Mouse (Mus musculus) heart, postnatal 25 days (tissue): Measurements from ENCODE around the gene Gm21887. TPM values are rescaled to one million over a fixed set of nuclear protein-coding genes. Genes with fewer than 3 reads are reported as not detected.
"Not testable (repeated sequence)": the region's sequence is repeated elsewhere in the genome, so short reads cannot be mapped to it uniquely, and the experiment has no call there.

Experiments
- DNase-seq: peaks from one replicate; pipeline ENCODE4 v3.0.0; 2022; ENCODE audit warnings: low spot score
- intact Hi-C: fragments of 180-260 bp; cut with DNase I; formaldehyde crosslinking; loops from one replicate; pipeline ENCODE4 v1.15.1; 2025
- total RNA-seq, 2 experiments: library from RNA; stranded (reverse); gene quantifications; 2 replicates each; pipeline ENCODE4 v1.2.3; 2021

The Gm21887 gene
- total RNA-seq, 2 experiments from 2014 or later = 31.7 to 43.0 TPM

DNA sequence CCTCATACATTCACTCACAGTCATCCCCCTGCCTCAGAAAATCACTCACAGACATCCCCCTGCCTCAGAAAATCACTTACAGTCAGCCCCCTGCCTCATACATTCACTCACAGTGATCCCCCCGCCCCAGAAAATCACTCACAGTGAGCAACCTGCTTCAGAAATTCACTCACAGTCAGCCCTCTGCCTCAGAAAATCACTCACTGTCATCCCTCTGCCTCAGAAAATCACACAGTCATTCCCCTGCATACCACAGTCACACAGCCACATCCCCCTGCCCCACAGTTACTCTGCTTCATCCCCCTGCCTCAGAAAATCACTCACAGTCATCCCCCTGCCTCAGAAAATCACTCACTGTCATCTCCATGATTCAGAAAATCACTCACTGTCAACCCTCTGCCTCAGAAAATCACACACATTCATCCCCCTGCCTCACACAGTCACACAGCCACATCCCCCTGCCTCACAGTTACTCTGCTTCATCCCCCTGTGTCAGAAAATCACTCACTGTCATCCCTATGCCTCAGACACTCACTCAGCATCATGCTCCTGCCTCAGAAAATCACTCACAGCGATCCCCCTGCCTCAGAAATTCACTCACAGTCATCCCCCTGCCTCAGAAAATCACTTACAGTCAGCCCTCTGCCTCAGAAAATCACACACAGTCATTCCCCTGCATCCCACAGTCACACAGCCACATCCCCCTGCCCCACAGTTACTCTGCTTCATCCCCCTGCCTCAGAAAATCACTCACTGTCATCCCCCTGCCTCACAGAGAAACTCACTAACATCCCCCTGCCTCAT is 1.9 kb upstream of the Gm21887 start:
- not testable (repeated sequence) for DNase-seq
- intact Hi-C loops = loop anchor here (2.0 kb wide), 1 partner anchor 15 kb away; no protein-coding TSS in a partner anchor

DNA sequence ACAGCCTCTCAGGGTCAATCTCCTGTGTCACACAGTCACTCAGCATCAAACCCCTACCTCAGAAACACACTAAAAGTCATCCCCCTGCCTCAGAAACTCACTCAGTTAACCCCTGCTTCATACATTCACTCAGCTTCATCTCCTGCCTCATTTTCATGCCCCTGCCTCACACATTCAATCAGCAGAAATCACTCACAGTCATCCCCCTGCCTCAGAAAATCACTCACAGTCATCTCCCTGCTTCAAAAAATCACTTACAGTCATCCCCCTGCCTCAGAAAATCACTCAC is 1.3 kb upstream of the Gm21887 start:
- intact Hi-C loops = loop anchor here (2.0 kb wide), 1 partner anchor 15 kb away; no protein-coding TSS in a partner anchor
- not testable (repeated sequence) for DNase-seq

DNA sequence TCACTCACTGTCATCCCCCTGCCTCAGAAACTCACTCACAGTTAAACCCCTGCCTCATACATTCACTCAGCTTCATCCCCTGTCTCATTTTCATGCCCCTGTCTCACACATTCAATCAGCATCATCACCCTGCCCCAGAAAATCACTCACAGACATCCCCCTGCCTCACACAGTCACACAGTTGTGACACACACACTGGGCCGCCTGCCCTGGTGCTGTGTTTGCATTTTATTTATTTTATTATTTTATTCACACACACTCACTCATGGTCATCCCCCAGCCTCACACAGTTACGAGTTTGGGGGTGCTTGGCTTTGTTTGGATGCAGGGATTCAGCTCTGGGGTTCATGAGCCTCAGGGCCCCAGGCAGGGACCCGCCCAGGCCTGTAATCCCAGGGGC is 875 bp upstream of the Gm21887 start:
- DNase-seq = not testable (repeated sequence)
- intact Hi-C loops = loop anchor here (2.0 kb wide), 1 partner anchor 16 kb away; no protein-coding TSS in a partner anchor

DNA sequence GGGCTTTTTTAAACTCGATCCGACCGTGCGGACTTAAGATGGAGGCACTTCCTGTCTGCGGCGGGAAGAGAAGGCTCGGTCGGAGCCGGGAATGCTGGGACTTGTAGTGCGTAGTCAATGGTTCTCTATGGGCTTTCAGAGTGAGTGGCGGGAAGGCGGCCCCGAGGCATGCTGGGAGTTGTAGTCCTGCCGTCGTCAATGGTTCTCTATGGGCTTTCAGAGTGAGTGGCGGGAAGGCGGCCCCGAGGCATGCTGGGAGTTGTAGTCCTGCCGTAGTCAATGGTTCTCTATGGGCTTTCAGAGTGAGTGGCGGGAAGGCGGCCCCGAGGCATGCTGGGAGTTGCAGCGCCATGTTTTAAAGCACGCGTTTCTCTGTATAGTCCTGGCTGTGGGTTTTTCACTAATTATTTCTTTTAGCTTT is 352 bp downstream of the Gm21887 start:
- peak; percentile 100 for DNase-seq
- intact Hi-C loops = loop anchor here (2.0 kb wide), 1 partner anchor 17 kb away; no protein-coding TSS in a partner anchor

DNA sequence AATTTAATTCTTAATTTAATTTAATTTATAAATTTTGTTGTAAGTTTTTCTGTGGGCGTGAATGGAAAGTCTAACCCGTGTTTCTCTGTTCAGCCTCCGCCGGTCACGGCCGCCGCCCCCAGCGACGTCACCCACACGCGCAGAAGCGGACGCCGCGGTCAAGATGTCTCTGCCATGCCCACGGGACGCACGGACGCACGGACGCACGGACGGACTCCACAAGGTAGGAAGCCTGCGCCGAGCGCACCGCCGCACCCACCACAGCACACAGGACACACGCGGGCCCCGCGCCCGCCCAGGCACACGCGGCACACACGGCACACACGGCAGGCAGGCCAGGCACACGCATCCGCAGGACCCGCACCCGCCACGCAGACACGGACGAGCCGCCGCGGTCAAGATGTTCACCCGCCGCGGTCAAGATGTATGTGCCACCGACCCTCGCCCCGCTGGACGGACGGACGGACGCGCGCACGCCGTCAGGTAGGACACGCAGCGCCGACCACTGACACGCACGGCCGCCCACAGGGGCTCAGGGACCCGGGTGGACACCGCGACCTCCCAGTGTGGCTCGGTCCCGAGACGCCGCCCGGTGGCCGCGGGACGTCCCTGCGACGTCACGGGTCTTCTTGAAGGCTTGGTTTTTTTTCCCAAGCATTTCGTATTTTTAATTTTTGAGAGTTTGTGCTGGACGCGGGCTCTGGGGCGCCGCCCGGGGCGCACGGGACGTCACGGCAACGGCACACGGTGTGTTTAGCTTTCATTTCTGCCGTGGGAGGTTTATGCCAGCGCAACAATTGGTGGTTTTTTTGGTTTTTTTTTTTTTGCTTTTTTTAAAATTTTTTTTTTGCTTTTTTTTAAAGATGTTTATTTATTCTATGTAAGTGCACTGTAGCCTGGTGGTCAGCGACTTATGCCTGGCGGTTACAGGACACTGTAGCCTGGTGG is 1.4 kb downstream of the Gm21887 start:
- intact Hi-C loops, DNase-seq: not testable (repeated sequence)

DNA sequence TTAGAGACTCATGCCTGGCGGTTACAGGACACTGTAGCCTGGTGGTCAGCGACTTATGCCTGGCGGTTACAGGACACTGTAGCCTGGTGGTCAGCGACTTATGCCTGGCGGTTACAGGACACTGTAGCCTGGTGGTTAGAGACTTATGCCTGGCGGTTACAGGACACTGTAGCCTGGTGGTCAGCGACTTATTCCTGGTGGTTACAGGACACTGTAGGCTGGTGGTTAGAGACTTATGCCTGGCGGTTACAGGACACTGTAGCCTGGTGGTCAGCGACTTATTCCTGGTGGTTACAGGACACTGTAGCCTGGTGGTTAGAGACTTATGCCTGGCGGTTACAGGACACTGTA is 2.0 kb downstream of the Gm21887 start:
- DNase-seq, intact Hi-C loops: not testable (repeated sequence)

DNA sequence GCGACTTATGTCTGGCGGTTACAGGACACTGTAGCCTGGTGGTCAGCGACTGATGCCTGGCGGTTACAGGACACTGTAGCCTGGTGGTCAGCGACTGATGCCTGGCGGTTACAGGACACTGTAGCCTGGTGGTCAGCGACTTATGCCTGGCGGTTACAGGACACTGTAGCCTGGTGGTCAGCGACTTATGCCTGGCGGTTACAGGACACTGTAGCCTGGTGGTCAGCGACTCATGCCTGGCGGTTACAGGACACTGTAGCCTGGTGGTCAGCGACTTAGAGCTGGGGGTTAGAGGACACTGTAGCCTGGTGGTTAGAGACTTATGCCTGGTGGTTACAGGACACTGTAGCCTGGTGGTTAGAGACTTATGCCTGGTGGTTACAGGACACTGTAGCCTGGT is 4.0 kb downstream of the Gm21887 start:
- DNase-seq, intact Hi-C loops: not testable (repeated sequence)

DNA sequence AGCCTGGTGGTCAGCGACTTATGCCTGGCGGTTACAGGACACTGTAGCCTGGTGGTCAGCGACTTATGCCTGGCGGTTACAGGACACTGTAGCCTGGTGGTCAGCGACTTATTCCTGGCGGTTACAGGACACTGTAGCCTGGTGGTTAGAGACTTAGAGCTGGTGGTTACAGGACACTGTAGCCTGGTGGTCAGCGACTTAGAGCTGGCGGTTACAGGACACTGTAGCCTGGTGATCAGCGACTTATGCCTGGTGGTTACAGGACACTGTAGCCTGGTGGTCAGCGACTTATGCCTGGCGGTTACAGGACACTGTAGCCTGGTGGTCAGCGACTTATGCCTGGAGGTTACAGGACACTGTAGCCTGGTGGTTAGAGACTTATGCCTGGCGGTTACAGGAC is 4.6 kb downstream of the Gm21887 start:
- intact Hi-C loops = not testable (repeated sequence)

DNA sequence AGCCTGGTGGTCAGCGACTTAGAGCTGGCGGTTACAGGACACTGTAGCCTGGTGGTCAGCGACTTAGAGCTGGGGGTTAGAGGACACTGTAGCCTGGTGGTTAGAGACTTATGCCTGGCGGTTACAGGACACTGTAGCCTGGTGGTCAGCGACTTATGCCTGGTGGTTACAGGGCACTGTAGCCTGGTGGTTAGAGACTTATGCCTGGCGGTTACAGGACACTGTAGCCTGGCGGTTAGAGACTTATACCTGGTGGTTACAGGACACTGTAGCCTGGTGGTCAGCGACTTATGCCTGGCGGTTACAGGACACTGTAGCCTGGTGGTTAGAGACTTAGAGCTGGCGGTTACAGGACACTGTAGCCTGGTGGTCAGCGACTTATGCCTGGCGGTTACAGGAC is 6.4 kb downstream of the Gm21887 start:
- DNase-seq, intact Hi-C loops: not testable (repeated sequence)

More for the DNA sequence above, 4.6 kb downstream of the Gm21887 start:
- not testable (repeated sequence) for DNase-seq

DNA sequence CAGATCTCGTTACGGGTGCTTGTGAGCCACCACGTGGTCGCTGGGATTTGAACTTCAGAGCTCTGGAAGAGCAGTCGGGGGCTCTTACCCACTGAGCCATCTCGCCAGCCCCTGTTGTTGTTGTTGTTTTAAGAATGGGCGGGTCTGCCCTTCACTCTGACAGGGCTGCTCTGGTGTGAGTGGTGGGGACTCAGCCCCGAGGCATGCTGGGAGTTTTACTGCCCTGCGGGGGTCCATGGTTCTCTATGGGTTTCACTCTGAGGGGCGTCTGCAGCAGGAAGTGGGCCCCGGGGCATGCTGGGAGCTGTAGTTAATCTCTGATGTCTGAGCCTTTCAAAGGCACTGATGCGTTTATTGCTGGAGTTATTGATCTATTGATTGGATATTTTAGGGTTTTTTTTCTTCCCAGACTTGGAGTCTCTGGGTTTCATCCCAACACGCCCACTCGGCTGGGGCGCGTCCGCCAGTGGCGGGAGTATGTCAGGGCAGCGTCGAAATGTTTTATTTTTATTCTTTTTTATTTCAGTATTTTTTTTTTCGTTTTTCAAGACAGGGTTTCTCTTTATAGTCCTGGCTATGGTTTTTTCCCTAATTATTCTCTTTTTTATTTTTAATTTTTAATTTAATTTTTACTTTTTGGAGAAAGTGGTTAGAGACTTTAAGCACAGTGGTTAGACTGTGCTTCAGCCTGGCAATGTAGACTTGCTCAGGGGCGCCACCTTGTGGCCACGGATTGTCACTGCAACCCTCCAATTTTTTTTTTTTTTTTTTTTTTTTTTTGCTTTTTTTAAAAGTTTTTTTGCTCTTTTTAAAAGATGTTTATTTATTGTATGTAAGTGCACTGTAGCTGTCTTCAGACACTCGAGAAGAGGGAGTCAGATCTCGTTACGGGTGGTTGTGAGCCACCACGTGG is 8.1 kb downstream of the Gm21887 start:
- intact Hi-C loops = not testable (repeated sequence)

DNA sequence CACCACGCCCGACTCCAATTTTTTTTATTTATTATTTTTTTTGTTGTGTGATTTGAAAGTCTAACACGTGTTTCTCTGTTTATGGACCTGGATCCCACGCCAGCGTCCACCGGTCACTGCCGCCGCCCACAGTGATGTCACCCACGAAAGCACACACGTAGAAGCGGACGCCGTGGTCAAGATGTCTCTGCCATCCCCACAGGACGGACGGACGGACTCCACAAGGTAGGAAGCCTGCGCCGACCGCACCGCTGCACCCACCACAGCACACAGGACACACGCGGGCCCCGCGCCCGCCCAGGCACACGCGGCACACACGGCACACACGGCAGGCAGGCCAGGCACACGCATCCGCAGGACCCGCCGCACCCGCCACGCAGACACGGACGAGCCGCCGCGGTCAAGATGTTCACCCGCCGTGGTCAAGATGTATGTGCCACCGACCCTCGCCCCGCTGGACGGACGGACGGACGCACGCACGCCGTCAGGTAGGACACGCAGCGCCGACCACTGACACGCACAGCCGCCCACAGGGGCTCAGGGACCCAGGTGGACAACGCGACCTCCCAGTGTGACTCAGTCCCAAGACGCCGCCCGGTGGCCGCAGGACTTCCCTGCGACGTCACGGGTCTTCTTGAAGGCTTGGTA is 9.2 kb downstream of the Gm21887 start:
- DNase-seq, intact Hi-C loops: not testable (repeated sequence)

More for the DNA sequence above, 8.1 kb downstream of the Gm21887 start:
- DNase-seq = not testable (repeated sequence)

DNA sequence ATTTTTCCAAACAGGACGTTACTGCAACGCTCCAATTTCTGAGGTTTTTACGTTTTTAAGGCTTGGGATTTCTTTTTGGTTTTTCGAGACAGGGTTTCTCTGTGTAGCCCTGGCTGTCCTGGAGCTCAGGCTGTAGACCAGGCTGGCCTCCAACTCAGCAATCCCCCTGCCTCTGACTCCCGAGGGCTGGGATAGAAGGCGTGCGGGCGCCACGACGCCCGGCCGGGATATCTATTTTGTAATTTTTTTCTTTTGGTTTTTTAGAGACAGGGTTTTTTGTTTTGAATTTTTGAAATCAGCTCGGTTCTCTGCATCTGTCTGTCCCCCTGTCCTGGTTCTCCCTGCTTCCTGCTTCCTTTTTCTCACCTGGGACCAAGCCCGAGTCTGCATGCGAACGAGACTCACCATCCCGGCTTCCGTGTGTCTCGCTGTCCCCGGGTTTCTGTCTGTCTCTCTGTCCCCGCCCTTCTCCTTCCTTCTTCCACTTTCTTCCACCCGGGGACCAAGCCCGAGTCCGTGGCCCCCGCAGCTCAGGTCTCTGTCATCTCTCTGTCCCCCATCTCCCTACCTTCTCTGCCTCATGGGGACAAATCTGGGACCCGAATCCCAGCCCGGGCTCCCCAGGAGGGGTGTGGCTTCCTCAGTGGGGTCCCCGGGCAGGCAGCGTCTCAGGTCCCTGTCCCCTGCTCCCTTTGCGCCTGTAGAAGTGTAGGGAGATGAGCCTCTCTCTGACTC is 9.9 kb downstream of the Gm21887 start:
- DNase-seq, intact Hi-C loops: not testable (repeated sequence)

DNA sequence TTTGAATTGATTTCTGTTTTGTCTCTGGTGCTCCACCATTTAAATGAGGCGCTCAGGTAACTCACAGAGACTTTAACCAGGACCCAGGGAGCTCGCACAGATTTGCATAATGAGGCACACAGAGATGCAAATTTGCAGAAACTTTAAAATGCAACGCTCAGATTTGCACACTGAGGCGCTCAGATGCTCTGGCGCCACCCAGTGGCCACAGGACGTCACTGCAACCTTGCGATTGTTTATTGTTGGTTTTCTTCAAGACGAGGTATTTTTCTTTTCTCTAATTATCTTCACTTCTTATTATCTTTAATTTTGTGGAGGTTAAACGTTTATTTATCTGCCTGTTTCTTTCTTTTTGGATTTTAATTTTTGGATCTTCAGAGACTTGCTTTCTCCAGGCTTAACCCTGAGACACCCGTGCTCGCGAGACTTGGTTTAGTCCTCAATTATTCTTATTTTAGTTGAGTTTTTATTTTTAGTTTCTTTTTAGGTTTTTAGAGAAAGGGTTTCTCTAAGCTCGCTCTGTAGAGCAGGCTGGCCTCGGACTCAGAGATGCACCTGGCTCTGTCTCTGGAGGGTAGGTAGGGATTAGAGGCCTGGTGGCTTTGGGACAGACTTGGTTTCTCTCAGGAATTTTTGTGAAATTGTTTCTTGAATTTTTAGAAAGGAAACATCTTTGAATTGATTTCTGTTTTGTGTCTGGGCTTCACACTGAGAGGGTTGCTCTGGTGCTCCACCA is 10.7 kb downstream of the Gm21887 start:
- intact Hi-C loops = not testable (repeated sequence)
- peak; percentile 88 for DNase-seq

DNA sequence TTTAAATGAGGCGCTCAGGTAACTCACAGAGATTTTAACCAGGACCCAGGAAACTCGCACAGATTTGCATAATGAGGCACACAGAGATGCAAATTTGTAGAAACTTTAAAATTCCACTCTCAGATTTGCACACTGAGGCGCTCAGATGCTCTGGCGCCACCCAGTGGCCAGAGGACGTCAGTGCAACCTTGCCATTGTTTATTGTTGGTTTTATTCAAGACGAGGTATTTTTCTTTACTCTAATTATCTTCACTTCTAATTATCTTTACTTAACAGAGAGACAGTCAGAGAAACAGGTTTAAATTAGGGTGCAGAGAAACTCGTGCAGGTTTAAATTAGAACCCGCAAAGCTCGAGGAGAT is 11.2 kb downstream of the Gm21887 start:
- DNase-seq, intact Hi-C loops: not testable (repeated sequence)

DNA sequence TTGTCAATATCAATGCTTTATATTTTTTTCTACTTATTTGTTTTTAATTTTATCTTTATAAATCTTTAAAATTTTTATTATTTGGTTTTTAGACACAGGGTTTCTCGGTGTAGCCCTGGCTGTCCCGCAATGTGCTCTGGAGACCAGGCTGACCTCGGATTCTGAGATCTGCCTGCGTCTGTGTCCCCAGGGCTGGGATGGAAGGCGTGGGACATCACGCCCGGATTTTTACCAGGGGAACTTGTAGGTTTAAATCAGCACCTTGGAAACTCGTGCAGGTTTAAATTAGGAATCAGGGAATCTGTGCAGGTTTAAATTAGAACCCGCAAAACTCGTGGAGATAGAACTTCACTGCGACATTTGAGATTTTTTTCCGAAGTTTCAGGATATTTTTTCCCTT is 11.7 kb downstream of the Gm21887 start:
- intact Hi-C loops, DNase-seq: not testable (repeated sequence)

DNA sequence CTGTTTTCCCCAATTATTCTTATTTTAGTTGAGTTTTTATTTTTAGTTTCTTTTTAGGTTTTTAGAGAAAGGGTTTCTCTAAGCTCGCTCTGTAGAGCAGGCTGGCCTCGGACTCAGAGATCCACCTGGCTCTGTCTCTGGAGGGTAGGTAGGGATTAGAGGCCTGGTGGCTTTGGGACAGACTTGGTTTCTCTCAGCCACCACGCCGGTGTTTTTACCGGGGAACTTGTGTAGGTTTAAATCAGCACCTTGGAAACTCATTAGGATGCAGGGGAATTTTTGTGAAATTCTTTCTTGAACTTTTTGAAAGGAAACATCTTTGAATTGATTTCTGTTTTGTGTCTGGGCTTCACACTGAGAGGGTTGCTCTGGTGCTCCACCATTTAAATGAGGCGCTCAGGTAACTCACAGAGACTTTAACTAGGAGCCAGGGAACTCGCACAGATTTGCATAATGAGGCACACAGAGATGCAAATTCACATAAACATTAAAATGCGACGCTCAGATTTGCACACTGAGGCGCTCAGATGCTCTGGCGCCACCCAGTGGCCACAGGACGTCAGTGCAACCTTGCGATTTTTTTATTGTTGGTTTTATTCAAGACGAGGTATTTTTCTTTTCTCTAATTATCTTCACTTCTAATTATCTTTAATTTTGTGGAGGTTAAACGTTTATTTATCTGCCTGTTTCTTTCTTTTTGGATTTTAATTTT is 12.4 kb downstream of the Gm21887 start:
- DNase-seq = not testable (repeated sequence)

More for the DNA sequence above, 12.4 kb downstream of the Gm21887 start:
- intact Hi-C loops = not testable (repeated sequence)
